Mouse (Mus musculus) lung, postnatal 0 days (tissue): ENCODE data around the gene Brd7.

Source experiments
- CTCF ChIP-seq: IDR thresholded peaks from 2 replicates; pipeline ENCODE4 v1.5.1; 2016; ENCODE audit warnings: antibody characterized with exemption, mild to moderate bottlenecking
- EP300 ChIP-seq: IDR thresholded peaks from 2 replicates; pipeline ENCODE4 v1.6.1; 2016; ENCODE audit warnings: antibody characterized with exemption, mild to moderate bottlenecking, control low read depth

DNA sequence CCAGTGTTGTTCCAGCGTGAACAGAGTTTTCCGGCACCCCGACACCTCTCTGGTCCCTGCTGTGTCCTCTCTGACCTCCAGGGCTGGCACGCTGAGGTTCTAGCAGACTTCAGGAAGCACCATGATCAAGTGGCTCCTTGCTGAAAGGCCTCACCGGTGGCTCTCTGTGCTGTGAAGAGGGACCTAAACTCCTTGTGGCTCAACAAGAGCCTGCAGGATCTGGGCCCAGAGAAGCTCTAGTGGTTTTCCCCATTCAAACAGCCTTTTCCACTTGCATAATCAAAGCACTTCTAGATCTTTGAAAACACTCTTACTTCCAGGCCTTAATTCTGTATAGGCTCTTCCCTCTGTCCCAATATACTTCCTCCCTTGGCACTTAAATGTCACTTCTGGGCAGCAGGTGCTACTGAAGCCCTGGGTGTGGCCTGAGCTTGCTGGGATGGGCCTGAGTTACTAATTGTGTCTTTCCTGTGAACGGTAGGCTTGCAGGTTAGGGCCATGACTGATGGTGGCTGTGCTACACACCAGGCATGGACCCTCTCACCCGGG lies 26.8 kb upstream of the Brd7 start:
- TF ChIP-seq CTCF (peak; percentile 33; the same call in 1 of the 2 replicates), EP300 (peak; percentile 78; the same call in 1 of the 2 replicates)
